9 mouse cellular contexts compared by ENCODE assay signal in genomic region chr9:114948395-114948794, GRCm38 (mm10). TPM values are rescaled to one million over a fixed set of nuclear protein-coding genes. Genes with fewer than 3 reads are reported as not detected.
A peak's percentile ranks its signal among the peaks of the same experiment; 100 is the strongest.
DNase-seq lines count a peak whose midpoint lies in the region; ATAC-seq and TF ChIP-seq lines count a peak whose summit lies in the region.
"Had no signal": no experiment of that assay in that cellular context is flagged by ENCODE, and none has a peak within 500 bp of the region (broad histone marks: within the 10 kb centered on the region; RNA-seq: fewer than 3 reads in every experiment).

No protein-coding gene starts in this region.

- no peaks in the 10 kb centered on the region for H3K9me3 ChIP-seq in lung, embryonic 16.5 days (ENCODE audit: control insufficient read depth, low read length)

- TF ChIP-seq CTCF in lung, adult 2 months (IDR thresholded peaks at IDR 0.05; ENCODE audit: insufficient read depth, low read length), result no peak

- TF ChIP-seq POLR2A in lung, adult 2 months (IDR thresholded peaks at IDR 0.05; ENCODE audit: borderline replicate concordance, extremely low read depth, low read depth, low read length), result no peak

- H3K27me3 ChIP-seq in lung, embryonic 16.5 days (ENCODE audit: control insufficient read depth, insufficient read depth, low read depth, low read length), result no peaks in the 10 kb centered on the region

- no peak overlapping the region for H3K9ac ChIP-seq in lung, embryonic 16.5 days (ENCODE audit: low read length)
- H3K9ac ChIP-seq: liver, embryonic 14.5 days had no signal

- WGBS in lung, embryonic 16.5 days, result 36% methylated on average over 5 of the region's 5 CpGs
- WGBS in lung, adult 2 months, result 30% methylated on average over 5 of the region's 5 CpGs

- ATAC-seq in lung, embryonic 16.5 days (ENCODE audit: low read depth), result 0 out of 2 replicates have a peak, but pooled peaks have one; percentile 43
- peak; percentile 69 for ATAC-seq in granulocyte monocyte progenitor cell, adult 5-6 weeks (replicated peaks; ENCODE audit: poor library complexity, severe bottlenecking)

- no peak for DNase-seq in lung, adult 2 months
- peak; percentile 26 for DNase-seq in kidney, postnatal 10 days
- DNase-seq in testis, postnatal 10 days (ENCODE audit: low spot score), result no peak
- DNase-seq in spleen, postnatal 10 days (ENCODE audit: low spot score in 2 of 2), result no peak
- no peak for DNase-seq in urinary bladder, postnatal 4 days (ENCODE audit: low spot score in 2 of 2)
- DNase-seq: cerebellum, adult 8-10 months had no signal

- no peaks in the 10 kb centered on the region for H3K36me3 ChIP-seq in lung, embryonic 16.5 days (ENCODE audit: control insufficient read depth, insufficient read depth, low read length)

- H3K4me3 ChIP-seq in lung, embryonic 16.5 days (ENCODE audit: low read length), result no peak overlapping the region
- no peak overlapping the region for H3K4me3 ChIP-seq in lung, adult 2 months (replicated peaks; ENCODE audit: extremely low read depth, low read depth, low read length)

- H3K27ac ChIP-seq in lung, embryonic 16.5 days (ENCODE audit: low read length), result no peak overlapping the region
- H3K27ac ChIP-seq: liver, embryonic 14.5 days had no signal

- no peak overlapping the region for H3K4me2 ChIP-seq in lung, embryonic 16.5 days (ENCODE audit: low read depth, low read length)

- no peaks in the 10 kb centered on the region for H3K4me1 ChIP-seq in lung, embryonic 16.5 days (replicated peaks; ENCODE audit: control insufficient read depth, insufficient read depth, low read length)
- no peaks in the 10 kb centered on the region for H3K4me1 ChIP-seq in lung, adult 2 months (ENCODE audit: control insufficient read depth, insufficient read depth, low read length)

RNA-seq across cellular contexts. Expression of gene Gpd1l, which starts 14.6 kb away (rescaled TPM):
- 17.7 and 18.1 TPM in 2 replicates for polyA plus RNA-seq in lung, embryonic 16.5 days (2015; fragmentation: Nextera tagmentation; extraction: Ambion mirVana)
- polyA plus RNA-seq in lung, adult 2 months (2012; rRNA removed), result 20.0 and 27.3 TPM in 2 replicates
- 31.0 and 42.0 TPM in 2 replicates for total RNA-seq in granulocyte monocyte progenitor cell, adult 5-6 weeks (2014; fragmentation: Nextera tagmentation)
- total RNA-seq in granulocyte monocyte progenitor cell, adult 5-6 weeks (2017), result 33.7 and 36.8 TPM in 2 replicates

RNA-seq across cellular contexts. Expression of gene Osbpl10, which starts 30.0 kb away (rescaled TPM):
- 2.2 and 3.5 TPM in 2 replicates for polyA plus RNA-seq in lung, embryonic 16.5 days (2015; fragmentation: Nextera tagmentation; extraction: Ambion mirVana)
- polyA plus RNA-seq in lung, adult 2 months (2012; rRNA removed), result 6.4 and 7.1 TPM in 2 replicates
- total RNA-seq in granulocyte monocyte progenitor cell, adult 5-6 weeks (2014; fragmentation: Nextera tagmentation), result 0.45 TPM in 1 of 2 replicates, not detected in the other
- 0.13 and 0.21 TPM in 2 replicates for total RNA-seq in granulocyte monocyte progenitor cell, adult 5-6 weeks (2017)

RNA-seq across cellular contexts. Expression of gene Rps27rt, which starts 34.1 kb away (rescaled TPM):
- polyA plus RNA-seq in lung, embryonic 16.5 days (2015; fragmentation: Nextera tagmentation; extraction: Ambion mirVana), result 402 and 504 TPM in 2 replicates
- 24.1 and 30.5 TPM in 2 replicates for polyA plus RNA-seq in lung, adult 2 months (2012; rRNA removed)
- total RNA-seq in granulocyte monocyte progenitor cell, adult 5-6 weeks (2014; fragmentation: Nextera tagmentation), result 358 and 366 TPM in 2 replicates
- total RNA-seq in granulocyte monocyte progenitor cell, adult 5-6 weeks (2017), result 177 and 225 TPM in 2 replicates

Comparison
In these comparisons a context has a peak if more than half of its experiments do, and no peak if none do; other contexts are left out.
1. RNA of gene Rps27rt, which starts 34.1 kb away (polyA plus RNA-seq): 402 to 504 TPM in lung, embryonic 16.5 days; 24.1 to 30.5 TPM in lung, adult 2 months; every median in the first group is over 10 times any median in the second.